Mouse (Mus musculus): ENCODE results near the gene Gamt. TPM values are rescaled to one million over a fixed set of nuclear protein-coding genes. Genes with fewer than 3 reads are reported as not detected.

Gamt gene
- polyA plus RNA-seq, 1 experiment from 2014 or later = 19.5 TPM

DNA sequence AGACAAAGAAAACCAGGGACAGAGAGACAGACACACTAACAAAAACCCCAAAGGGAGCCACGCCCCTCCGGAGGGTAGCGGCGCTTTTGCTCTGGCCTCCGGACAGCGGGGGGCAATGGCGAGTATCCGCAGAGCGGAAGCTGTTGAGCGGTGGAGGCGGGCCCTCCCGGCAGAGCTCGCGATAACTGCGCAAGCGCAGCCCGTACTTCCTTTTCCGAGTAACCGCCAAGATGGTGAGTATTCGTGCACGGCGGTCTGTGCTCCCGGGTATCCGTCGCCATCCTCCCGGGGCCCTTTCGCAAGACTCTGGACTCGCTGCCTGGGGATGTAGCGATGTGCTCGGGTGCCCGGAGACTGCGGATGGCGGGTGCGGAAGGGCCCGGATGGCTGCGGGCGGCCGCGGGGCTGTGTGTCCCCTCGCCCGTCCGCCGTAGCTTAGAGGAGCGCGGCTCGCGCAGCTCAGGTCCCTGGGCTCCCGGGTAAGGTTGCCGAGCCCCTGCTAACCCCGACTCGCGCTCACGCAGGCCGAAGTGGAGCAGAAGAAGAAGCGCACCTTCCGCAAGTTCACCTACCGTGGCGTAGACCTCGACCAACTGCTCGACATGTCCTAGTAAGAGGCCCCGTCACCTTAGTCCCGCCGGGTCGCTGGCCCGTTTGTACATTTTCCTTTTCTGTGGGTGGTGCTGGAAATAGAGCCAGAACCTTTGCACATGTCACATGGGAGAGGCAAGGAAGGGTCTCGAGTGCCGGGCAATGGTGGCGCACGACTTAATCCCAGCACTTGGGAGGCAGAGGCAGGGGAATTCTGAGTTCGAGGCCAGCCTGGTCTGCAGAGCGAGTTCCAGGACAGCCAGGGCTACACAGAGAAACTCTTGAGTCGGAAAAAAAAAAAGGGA is 31.7 kb upstream of the Gamt start, which contains the start of gene Rps15:
Rps15 (plus strand) TSS at position 203 of the 896 bp plus-strand sequence.
- peak within 1 kb of the TSS; percentile 89 for H3K27ac ChIP-seq (ENCODE audit: low read length)
- under 1% methylated on average over 72 of the region's 72 CpGs for WGBS
- H3K4me1 ChIP-seq (ENCODE audit: control insufficient read depth, insufficient read depth, low read length) = peaks cover 30% of the 10 kb centered on the region
- H3K4me3 ChIP-seq (ENCODE audit: low read depth, low read length) = peak within 1 kb of the TSS; percentile 77
- H3K9me3 ChIP-seq (replicated peaks; ENCODE audit: control insufficient read depth, low read length, poor library complexity, severe bottlenecking) = no peaks in the 10 kb centered on the region
- peak; percentile 71 for ATAC-seq
- no peaks in the 10 kb centered on the region for H3K27me3 ChIP-seq (ENCODE audit: control insufficient read depth, insufficient read depth, low read depth, low read length)
- peak within 1 kb of the TSS; percentile 88 for H3K9ac ChIP-seq (ENCODE audit: low read depth, low read length)
- H3K36me3 ChIP-seq (ENCODE audit: control insufficient read depth, insufficient read depth, low read length) = peaks cover 8% of the 10 kb centered on the region; the same call in 1 of the 2 replicates
- peak within 1 kb of the TSS; percentile 98 for H3K4me2 ChIP-seq (ENCODE audit: low read length)

DNA sequence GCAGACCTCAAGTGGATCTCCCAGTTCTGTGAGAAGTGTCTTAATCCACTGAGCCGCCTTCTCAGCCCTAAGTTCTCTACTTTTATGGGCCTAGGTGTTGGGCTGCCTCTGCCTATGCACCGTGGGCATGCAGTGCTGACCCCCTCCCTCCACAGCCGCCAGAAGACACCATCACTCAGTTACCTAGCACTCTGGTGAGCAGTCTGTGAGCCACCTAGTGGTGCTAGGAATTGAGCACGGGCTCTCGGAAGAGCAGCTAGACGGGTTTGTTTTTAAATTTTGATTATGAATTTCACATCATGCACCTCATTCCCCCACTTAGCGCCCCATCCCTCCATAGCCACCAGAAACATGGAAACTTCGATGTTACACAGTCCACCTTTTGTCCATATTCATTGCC is 27.8 kb upstream of the Gamt start:
- Histone ChIP-seq H3K4me2 (ENCODE audit: low read length) (no peak overlapping the region), H3K4me1 (ENCODE audit: control insufficient read depth, insufficient read depth, low read length) (peaks cover 10% of the 10 kb centered on the region), H3K27me3 (ENCODE audit: control insufficient read depth, insufficient read depth, low read depth, low read length) (no peaks in the 10 kb centered on the region), H3K9me3 (replicated peaks; ENCODE audit: control insufficient read depth, low read length, poor library complexity, severe bottlenecking) (no peaks in the 10 kb centered on the region), H3K36me3 (ENCODE audit: control insufficient read depth, insufficient read depth, low read length) (peaks cover 25% of the 10 kb centered on the region), H3K9ac (ENCODE audit: low read depth, low read length) (no peak overlapping the region), H3K4me3 (ENCODE audit: low read depth, low read length) (no peak overlapping the region), H3K27ac (ENCODE audit: low read length) (no peak overlapping the region)
- 68% methylated on average over 8 of the region's 8 CpGs for WGBS
- no peak for ATAC-seq

GRCm38 (mm10) chr10:80288097-80288496 is 27.3 kb upstream of the Gamt start:
- ATAC-seq = no peak
- 93% methylated on average over 12 of the region's 12 CpGs for WGBS
- Histone ChIP-seq H3K4me1 (ENCODE audit: control insufficient read depth, insufficient read depth, low read length) (peaks cover 5% of the 10 kb centered on the region), H3K9ac (ENCODE audit: low read depth, low read length) (no peak overlapping the region), H3K9me3 (replicated peaks; ENCODE audit: control insufficient read depth, low read length, poor library complexity, severe bottlenecking) (no peaks in the 10 kb centered on the region), H3K4me2 (ENCODE audit: low read length) (no peak overlapping the region), H3K36me3 (ENCODE audit: control insufficient read depth, insufficient read depth, low read length) (peaks cover 31% of the 10 kb centered on the region), H3K4me3 (ENCODE audit: low read depth, low read length) (no peak overlapping the region), H3K27ac (ENCODE audit: low read length) (no peak overlapping the region), H3K27me3 (ENCODE audit: control insufficient read depth, insufficient read depth, low read depth, low read length) (no peaks in the 10 kb centered on the region)

DNA sequence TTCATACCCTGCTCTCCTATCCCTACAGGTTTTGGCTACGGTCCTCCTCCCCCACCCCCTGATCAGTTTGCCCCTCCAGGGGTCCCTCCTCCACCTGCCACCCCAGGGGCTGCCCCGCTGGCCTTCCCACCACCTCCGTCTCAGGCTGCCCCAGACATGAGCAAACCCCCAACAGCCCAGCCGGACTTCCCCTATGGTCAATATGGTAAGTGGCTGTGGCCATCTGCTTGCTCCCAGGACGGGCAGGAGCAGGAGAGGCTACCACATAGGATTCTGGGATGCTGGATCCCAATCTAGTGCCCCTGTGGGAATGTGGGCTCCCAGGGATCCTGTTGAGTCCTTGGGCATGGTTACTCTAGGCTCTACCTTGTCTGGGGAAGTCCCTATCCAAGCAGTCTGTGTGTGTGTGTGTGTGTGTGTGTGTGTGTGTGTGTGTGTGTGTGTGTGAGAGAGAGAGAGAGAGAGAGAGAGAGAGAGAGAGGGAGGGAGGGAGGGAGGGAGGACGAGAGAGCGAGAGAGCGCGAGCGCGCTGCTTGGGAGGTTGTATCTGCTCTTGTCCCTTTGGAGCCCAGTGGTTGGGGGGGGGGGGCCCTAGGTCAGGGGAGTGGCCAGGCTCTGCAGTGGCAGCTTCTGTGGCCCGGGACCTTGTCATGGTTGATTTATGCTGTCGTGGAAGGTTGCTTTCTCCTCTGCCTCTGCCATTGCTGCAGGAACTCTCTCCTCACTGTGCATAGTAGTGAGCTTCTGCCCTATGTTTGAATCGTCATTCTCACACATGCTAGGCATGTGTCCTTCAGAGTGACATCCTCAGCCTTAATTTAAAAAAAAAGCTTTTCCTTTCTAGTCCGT is 24.6 kb upstream of the Gamt start:
- 77% methylated on average over 13 of the region's 15 CpGs for WGBS
- no peak for ATAC-seq
- Histone ChIP-seq H3K4me1 (ENCODE audit: control insufficient read depth, insufficient read depth, low read length) (no peaks in the 10 kb centered on the region), H3K9me3 (replicated peaks; ENCODE audit: control insufficient read depth, low read length, poor library complexity, severe bottlenecking) (no peaks in the 10 kb centered on the region), H3K4me2 (ENCODE audit: low read length) (no peak overlapping the region), H3K36me3 (ENCODE audit: control insufficient read depth, insufficient read depth, low read length) (peaks cover 40% of the 10 kb centered on the region), H3K27me3 (ENCODE audit: control insufficient read depth, insufficient read depth, low read depth, low read length) (no peaks in the 10 kb centered on the region), H3K27ac (ENCODE audit: low read length) (no peak overlapping the region), H3K9ac (ENCODE audit: low read depth, low read length) (no peak overlapping the region), H3K4me3 (ENCODE audit: low read depth, low read length) (no peak overlapping the region)

GRCm38 (mm10) chr10:80282481-80283441 is 21.9 kb upstream of the Gamt start:
- H3K4me3 ChIP-seq (ENCODE audit: low read depth, low read length) = no peak overlapping the region
- no peaks in the 10 kb centered on the region for H3K9me3 ChIP-seq (replicated peaks; ENCODE audit: control insufficient read depth, low read length, poor library complexity, severe bottlenecking)
- no peak for ATAC-seq
- no peaks in the 10 kb centered on the region for H3K27me3 ChIP-seq (ENCODE audit: control insufficient read depth, insufficient read depth, low read depth, low read length)
- H3K4me1 ChIP-seq (ENCODE audit: control insufficient read depth, insufficient read depth, low read length) = no peaks in the 10 kb centered on the region
- peaks cover 61% of the 10 kb centered on the region for H3K36me3 ChIP-seq (ENCODE audit: control insufficient read depth, insufficient read depth, low read length)
- 93% methylated on average over 20 of the region's 20 CpGs for WGBS
- H3K4me2 ChIP-seq (ENCODE audit: low read length) = no peak overlapping the region
- 0 out of 2 replicates have a peak overlapping the region, but pooled peaks have one; percentile 20 for H3K9ac ChIP-seq (ENCODE audit: low read depth, low read length)
- H3K27ac ChIP-seq (ENCODE audit: low read length) = no peak overlapping the region

- WGBS = 55% methylated on average over 8 of the region's 8 CpGs
- peaks cover 68% of the 10 kb centered on the region for H3K36me3 ChIP-seq (ENCODE audit: control insufficient read depth, insufficient read depth, low read length)
- H3K27ac ChIP-seq (ENCODE audit: low read length) = no peak overlapping the region
- H3K4me2 ChIP-seq (ENCODE audit: low read length) = no peak overlapping the region
- H3K4me1 ChIP-seq (ENCODE audit: control insufficient read depth, insufficient read depth, low read length) = no peaks in the 10 kb centered on the region
- H3K9me3 ChIP-seq (replicated peaks; ENCODE audit: control insufficient read depth, low read length, poor library complexity, severe bottlenecking) = no peaks in the 10 kb centered on the region
- H3K9ac ChIP-seq (ENCODE audit: low read depth, low read length) = no peak overlapping the region
- no peaks in the 10 kb centered on the region for H3K27me3 ChIP-seq (ENCODE audit: control insufficient read depth, insufficient read depth, low read depth, low read length)
- no peak for ATAC-seq
- H3K4me3 ChIP-seq (ENCODE audit: low read depth, low read length) = no peak overlapping the region
These were observed 21.1 kb upstream of the Gamt start for GRCm38 (mm10) chr10:80281921-80282371.

- no peaks in the 10 kb centered on the region for H3K9me3 ChIP-seq (replicated peaks; ENCODE audit: control insufficient read depth, low read length, poor library complexity, severe bottlenecking)
- no peak overlapping the region for H3K9ac ChIP-seq (ENCODE audit: low read depth, low read length)
- no peak overlapping the region for H3K27ac ChIP-seq (ENCODE audit: low read length)
- no peaks in the 10 kb centered on the region for H3K4me1 ChIP-seq (ENCODE audit: control insufficient read depth, insufficient read depth, low read length)
- WGBS = 84% methylated on average over 7 of the region's 7 CpGs
- H3K27me3 ChIP-seq (ENCODE audit: control insufficient read depth, insufficient read depth, low read depth, low read length) = no peaks in the 10 kb centered on the region
- H3K4me3 ChIP-seq (ENCODE audit: low read depth, low read length) = no peak overlapping the region
- no peak for ATAC-seq
- peaks cover 66% of the 10 kb centered on the region for H3K36me3 ChIP-seq (ENCODE audit: control insufficient read depth, insufficient read depth, low read length)
- no peak overlapping the region for H3K4me2 ChIP-seq (ENCODE audit: low read length)
These were observed 20.5 kb upstream of the Gamt start for GRCm38 (mm10) chr10:80281304-80281703.

DNA sequence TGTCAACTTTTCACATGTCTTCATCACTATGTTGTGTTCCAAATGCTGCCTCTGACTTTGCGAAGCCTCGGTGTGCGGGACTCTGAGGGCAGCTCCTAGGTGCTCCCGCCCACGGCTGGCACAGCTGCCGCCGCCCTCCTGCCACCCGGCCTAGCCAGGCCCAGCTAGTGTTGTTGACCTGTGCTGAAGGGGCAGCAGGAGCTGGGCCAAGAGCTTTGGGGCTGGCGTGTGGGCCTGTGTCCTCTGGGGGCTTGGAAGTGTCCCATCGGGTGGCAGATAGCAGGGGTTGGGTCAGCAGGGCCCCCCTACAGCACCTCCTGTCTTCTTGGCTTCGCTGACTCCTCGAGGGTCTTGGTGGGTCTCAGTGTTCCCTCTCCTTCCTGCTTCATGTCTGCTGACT is 18.5 kb upstream of the Gamt start:
- Histone ChIP-seq H3K4me1 (ENCODE audit: control insufficient read depth, insufficient read depth, low read length) (no peaks in the 10 kb centered on the region), H3K36me3 (ENCODE audit: control insufficient read depth, insufficient read depth, low read length) (peaks cover 56% of the 10 kb centered on the region), H3K4me3 (ENCODE audit: low read depth, low read length) (no peak overlapping the region), H3K4me2 (ENCODE audit: low read length) (no peak overlapping the region), H3K9ac (ENCODE audit: low read depth, low read length) (no peak overlapping the region), H3K27me3 (ENCODE audit: control insufficient read depth, insufficient read depth, low read depth, low read length) (no peaks in the 10 kb centered on the region), H3K27ac (ENCODE audit: low read length) (no peak overlapping the region), H3K9me3 (replicated peaks; ENCODE audit: control insufficient read depth, low read length, poor library complexity, severe bottlenecking) (no peaks in the 10 kb centered on the region)
- ATAC-seq = no peak
- WGBS = 93% methylated on average over 12 of the region's 12 CpGs

Measured in midbrain, embryonic 16.5 days (tissue).